Mouse (Mus musculus) spleen, adult 12 weeks (tissue): ENCODE results near the gene Tiam2.
"Not testable (repeated sequence)": the region's sequence is repeated elsewhere in the genome, so short reads cannot be mapped to it uniquely, and the experiment has no call there.

Experiments used
- DNase-seq: peaks from one replicate; pipeline ENCODE4 v3.0.0; 2022; ENCODE audit warnings: low spot score

The Tiam2 gene

DNA sequence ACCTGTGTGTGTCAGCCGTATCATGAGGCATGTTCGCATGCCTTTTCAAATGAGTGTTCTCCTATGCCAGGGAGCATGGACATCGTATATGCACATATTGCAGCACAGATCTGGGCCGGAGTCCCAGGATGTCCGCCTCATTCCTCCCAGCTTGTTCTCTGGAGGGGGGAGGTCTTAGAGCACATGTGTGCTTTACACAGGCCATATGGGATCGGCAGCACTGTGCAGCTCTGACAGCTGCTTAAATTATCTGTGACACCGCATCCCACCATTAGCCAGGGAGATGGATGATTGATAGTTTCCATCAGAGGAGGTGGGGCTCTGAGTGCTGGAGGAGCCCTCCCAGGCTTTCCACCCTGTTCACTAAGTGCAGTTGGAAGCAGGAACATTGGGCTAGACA, 12.4 kb downstream of the Tiam2 start:
- no peak for DNase-seq

DNA sequence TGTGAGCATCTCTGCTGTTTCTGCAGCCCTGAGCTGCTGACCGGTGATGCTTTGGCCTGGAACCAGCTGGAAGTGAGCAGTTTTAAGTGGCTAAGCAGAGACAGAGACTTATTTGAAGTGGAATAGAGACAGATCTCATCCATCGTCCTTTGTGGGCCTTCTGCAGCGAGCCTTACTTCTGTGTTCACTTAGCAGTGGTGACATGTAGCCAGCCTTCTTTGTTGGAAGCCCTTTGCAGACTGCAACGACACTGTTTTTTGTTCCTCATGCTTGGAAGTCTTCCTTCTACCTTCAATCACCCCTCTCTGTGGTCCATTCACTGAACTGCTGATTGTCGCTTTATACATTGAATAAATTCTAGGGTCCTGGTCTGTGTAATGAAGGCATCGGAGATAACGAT, 18.5 kb downstream of the Tiam2 start:
- DNase-seq: no peak

DNA sequence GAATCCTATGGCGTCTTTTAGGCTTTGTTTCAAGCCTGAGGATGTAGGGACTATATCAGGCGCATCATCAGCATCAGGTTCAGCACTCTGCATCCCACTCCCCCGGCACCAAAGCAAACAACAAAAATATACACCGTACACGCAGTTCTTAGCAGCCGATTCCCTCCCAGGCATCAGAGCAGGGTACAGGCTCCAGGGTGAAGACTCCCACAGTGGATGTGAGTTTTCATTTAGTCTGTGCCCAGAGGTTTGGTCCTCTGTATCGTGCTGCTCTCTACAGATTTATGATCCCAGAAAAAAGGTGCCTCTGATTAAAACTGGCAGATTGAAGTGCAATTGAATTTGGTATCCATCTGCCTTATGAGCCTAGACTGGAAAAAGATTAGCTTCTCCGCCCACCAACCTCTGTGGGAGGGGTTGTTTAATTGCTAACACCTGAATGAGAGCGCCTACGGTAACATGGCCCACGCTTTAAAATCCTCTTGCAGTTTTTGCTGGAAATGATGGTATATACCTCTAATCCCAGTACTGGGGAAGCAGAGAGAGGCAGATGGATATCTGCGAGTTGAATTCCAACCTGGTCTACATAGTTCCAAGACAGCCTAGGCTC, 19.0 kb downstream of the Tiam2 start:
- DNase-seq: no peak

DNA sequence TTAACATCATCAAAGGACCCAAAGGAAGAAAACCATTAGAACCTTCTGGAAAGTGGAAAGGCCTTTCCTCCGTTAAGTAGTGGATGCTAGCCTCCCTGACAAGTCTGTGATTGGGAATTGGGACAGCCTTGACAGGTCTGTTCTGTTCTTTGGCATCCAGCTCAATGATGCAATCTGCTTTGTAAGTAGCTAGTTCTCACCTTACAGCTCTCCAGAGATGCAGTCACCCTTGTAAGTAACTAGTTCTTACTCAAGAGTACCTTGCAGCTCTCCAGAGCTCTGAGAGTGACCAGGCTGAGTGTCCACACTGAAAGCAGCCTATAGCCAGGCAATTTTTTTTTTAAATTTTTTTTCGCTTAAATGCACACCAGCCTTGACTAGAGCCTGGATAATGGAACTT, 21.4 kb downstream of the Tiam2 start:
- no peak for DNase-seq

DNA sequence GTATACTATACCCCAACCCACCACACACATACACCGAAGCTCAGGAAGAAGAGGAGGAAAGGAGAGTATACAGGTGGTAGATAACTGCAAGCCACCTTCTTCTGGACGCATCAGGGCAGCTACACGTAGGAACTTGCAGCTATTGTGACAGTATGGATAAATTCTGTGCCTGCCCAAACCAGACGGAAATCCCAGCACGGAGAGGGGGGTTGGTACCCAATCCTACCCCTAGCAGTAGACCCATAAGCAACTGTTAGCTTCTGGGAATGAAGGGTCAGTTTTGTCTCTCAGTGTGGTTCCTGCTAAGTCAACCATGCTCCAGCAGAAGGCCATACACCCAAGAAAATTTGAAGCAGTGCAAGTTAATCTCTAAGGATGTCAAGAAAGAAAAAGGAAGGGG, 23.0 kb downstream of the Tiam2 start:
- no peak for DNase-seq

DNA sequence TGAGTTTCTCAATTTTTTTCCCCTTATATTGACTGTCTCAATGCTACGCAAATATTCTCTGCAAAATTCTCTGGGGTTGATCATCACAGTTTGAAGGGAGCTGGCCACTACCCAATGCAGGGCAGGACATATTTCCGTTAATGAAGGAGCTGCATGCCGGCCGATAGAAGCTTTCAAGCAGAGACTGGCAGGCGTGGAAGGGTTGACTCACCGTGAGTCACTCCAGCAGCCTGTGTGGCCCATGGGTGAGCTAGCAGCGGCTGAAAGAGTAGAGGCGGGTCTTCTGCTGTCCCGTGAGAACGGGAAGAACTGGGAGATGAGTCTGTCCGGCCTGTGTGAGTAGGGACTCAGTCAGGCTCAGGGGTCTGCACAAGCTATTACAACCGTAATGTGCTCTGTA, 23.6 kb downstream of the Tiam2 start:
- no peak for DNase-seq

DNA sequence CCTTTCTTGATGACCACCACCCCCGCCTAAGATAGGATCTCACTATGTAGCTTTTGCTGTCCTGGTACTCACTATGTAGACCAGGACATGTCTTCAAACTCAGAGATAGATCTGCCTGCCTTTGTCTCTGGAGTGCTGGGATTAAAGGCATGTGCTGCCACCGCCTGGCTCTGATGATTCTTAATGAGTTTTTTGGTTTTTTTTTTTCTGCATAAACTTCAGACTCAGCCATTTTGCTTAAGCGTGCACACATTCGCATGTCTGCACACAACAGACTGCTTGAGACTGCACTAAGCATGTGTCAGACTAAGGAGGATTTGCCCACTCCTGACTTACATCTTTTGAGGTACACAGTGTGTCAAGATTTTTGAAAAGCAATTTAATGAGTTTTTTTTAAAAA, 24.0 kb downstream of the Tiam2 start:
- DNase-seq: no peak

DNA sequence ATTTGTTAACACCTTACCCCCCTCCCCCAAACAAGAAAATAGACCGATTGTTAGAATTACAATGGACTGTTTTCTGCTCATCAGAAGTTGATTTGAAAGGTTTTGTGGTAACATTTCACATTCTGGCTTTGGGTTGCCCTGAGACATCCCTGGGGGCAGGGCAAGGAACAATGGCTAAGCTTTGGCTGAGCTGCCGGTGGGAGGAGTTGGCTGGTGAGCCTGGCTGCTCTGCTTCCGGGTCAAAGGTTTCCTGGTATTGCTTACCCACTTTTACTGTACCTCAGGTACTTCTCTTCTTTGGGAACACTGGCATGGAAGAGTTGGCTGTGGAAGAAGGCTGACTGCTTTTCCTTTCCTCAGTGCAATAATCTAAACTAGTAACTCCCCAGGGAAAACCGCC, 25.3 kb downstream of the Tiam2 start:
- no peak for DNase-seq

DNA sequence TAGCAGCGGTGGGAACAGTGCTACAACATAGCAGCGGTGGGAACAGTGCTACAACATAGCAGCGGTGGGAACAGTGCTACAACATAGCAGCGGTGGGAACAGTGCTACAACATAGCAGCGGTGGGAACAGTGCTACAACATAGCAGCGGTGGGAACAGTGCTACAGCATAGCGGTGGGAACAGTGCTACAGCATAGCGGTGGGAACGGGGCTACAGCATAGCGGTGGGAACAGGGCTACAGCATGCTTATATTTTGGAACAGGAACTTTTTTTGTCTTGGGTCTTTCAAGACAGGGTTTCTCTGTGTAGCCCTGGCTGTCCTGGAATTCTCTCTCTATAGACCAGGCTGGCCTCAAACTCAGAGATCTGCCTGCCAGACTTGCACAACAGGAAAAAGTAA, 26.8 kb downstream of the Tiam2 start:
- DNase-seq: not testable (repeated sequence)

DNA sequence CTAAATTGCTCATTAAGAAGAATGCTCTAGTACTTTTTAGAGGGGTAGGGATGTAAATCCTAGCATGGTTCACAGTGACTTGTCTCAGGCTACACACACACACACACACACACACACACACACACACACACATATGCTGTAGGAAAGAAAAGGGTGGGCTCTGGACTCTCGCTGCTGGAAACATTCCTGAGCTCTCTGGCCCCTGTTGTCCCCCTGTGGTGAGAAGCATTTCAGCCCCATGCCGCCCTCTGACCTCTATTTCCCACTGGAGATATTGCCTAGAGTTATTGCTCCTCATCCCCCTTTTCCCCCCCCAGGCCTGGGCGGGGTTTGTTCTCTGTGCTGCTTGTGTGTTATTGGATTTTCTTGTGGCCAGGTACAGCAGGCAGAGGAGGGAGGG, 28.5 kb downstream of the Tiam2 start:
- no peak for DNase-seq

DNA sequence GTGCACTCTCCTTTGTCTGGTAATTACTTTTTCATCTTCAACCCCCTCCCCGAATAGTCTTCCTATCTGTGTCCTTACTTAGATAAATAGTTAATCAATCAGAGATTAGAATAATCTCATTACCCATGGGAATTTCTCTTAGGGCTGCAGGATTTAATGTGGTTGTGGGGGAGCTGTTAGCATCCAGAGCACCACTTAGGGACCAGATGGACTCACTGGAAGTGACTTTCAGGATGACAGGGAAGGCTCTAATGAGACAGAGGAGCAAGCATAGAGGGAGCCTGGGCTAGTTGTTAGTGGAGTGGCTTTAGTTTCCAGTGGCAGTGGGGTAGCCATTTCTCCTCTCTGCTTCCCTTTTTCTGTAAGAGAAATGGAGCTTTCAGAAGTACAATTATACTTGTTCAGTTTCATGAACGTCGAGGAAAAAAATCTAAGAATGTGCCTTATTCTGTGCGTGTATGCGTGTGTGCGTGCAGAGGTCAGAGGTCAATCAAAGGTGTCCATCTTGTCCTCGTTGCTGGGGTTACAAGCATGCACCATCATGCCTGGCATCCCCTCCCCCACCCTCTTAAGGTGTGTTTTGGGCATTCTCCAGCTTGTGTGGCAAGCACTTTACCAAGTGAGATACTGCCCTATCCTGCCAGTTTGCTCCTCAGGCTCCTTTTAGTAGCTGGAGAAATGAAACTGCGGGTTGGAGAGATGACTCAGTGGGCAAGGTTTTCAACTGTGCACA, 30.4 kb downstream of the Tiam2 start:
- no peak for DNase-seq

DNA sequence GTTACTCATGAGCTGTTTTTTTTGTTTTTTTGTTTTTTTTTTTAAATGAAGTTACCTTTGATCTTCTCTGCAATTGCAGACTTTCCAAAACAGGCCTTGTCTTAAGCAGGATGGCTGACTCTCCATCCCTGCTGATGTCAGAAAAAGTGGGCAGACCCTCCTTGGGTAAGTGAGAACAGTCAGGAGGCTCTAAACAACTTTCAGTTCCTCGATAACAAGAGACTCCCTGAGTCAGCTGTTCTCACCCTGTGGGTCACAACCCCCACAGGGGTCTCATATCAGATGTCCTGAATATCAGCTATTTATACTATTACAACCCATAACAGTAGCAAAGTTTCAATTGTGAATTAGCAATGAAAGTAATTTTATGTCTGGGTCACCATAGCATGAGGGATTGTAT, 33.9 kb downstream of the Tiam2 start:
- no peak for DNase-seq

DNA sequence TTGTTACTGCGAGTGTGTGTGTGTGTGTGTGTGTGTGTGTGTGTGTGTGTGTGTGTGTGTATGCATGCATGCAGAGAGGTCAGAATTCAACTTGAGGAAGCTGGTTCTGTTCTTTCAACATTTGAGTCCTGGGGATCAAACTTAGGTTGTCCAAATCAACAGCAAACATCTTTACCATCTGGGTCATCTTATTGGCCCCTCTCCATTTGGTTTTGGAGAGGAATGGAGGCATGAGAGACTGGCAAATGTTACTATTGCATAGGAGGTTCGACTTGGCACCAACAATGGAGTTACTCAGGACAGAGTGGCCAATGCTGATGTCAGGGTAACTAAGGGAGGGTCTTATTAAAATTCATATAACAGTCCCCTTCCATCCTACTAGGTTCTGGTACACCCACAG, 35.4 kb downstream of the Tiam2 start:
- DNase-seq: no peak

DNA sequence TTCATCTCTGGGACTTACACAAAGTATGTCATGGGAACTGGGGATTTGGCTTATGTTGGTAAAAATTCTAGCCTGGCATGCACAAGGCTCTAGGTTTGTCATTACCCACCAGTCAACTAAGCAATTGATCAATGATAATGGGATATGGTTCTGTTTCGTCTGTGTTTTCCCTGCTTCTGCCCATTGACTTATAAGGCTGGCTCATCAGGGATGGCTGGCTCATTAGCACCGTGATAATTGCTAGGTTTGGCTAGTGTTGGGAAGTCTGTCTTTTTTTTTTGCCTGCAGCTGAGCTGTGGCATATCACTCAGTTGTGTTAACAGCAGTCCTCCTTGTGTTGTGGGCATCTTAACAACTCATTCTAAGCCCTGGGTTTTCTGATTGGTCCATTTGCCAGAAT, 36.8 kb downstream of the Tiam2 start:
- no peak for DNase-seq

DNA sequence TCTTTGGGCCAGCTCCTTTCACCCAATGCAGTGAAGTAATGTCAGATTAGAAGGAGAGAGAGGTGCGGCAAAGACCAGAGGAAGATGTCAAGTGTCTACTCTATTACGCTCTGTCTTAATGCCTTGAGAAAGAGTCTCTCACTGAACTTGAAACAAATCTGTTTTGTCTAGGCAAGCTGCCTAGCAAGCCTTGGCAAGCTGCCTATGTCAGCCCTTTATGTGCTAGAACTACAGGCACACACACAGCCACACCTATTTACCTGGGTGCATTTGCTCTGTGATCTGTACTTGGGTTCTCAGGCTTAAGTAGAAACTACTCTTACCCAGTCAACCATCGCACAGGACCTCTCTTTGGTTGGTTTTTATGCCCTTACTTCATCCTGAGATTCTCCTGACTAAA, 40.4 kb downstream of the Tiam2 start:
- no peak for DNase-seq

DNA sequence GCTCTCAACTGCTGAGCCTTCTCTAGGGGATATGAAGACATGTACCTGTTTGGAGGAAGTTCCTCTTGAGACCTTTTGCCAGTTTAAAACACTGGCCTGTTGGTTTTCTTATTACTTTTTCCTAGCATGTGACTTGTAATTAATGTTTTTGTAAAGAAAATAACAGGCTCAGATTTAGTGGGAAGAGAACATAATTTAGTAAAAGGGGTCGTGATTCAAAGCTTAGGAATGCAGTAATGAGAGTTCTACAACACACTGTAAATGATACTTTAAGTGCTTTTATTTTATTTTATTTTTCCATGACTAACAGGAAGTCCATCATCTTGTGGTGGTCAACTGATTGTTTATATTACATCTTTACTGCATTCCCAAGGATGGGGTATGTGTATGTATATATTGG, 42.0 kb downstream of the Tiam2 start:
- no peak for DNase-seq

DNA sequence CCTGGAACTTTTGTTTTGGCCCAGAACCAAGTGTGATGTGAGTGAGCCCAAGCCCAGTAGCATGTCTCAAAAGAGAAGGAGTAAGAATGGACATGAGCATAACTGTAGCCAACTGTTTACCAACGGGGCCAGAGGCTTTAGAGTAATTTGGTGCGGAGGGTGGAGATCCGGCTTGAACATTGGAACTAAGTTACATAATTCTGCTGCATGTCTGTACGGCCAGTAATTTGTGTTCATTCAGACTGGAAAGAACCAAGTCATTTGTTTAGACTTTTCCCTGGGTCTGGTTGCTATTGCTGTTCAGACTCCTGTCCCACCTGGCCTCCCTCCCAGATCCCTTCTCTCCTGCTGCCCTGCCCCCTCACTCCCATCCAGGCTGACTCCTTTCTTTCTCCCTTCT, 43.3 kb downstream of the Tiam2 start:
- no peak for DNase-seq

DNA sequence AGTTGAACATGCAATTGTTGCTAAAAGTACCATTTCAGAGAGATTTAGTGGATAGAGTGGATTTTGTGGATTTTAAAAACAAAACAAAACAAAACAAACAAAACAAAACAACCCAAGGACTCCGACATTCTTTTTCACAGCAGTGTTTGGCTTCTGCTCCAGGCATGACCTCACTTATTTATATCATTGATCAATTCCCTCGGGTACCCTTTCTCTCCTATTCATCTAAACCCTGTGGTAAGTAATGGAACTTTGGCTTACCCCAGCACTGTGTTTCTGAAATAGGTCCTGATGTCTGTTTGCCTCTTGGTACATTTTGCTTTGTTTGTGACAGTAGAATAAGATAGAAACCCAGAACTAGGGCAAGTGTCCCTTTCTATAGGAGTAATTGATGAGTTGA, 52.2 kb downstream of the Tiam2 start:
- DNase-seq: no peak

DNA sequence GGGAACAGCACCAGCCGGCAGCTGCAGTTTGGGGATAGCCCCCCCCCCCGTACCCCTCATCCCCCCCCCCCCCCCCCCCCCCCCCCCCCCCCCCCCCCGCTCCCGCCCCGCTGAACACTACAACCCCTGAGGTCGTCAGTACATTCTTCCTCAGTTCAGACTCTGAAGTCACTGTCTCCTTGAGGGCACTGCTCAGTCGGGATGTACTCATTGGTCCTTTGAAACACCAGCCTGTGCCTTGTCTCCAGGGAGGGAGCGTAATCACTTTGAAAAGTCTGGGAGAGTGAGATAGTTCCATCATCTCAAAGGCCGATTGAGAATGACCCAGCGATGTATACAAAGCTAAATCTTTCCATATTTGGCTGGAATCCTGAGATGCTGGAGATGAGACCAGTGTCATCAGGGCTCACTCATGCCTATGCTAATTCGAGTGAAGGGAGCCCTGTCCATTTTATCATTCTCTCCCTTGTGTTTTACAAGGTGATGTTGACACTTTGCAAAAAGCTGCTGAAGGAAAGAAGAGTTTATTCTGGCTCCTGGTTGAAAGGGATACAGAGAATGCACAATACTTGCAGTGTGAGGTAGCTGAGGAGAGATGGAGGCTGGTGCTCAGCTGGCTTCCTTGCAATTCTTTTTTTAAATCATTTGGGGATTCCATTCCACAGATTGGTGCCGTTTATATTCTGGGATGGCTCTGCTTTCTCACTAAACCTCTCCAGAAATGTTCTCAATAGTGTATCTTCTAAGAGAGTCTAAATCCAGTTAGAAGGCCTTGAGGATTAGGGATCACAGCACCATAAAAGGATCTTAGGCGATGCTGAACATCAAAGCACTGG, 53.6 kb downstream of the Tiam2 start:
- DNase-seq: no peak

DNA sequence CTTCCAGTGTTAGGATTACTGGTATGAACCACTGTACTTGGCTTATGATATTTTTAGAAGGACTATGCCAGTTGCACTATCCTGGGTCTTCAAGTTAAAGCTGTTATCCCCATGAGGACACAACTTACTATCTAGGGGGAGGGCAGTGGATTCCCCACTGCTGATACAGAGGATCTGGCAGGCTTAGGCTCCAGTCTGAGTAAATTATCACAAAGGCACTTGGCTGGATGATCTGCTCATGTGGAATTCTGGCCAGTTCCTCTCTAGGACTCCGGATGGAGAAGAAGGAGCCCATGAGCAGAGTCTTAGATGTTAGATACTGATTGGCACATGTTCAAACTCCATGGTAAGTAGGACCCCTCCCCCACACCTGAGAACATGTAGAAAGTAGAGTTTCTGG, 59.0 kb downstream of the Tiam2 start:
- DNase-seq: no peak

DNA sequence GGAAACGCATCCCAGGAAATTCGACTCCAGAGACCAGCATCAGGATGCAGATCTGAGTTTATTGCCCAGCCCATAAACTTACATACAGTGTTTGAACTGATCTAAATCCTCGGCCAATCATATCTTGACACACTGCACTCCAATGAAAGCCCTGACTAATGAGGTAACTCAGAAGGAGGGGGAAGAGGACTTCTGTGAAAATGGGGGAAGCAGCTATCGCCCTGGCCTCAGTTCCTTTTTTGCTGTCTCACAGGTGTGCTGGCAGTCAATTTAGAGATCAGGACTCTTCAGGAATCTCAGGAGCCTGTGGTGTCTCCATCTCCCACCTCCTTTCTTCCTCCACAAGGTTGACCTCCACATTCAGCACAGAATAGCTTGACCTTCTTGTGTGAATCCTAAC, 61.4 kb downstream of the Tiam2 start:
- no peak for DNase-seq

DNA sequence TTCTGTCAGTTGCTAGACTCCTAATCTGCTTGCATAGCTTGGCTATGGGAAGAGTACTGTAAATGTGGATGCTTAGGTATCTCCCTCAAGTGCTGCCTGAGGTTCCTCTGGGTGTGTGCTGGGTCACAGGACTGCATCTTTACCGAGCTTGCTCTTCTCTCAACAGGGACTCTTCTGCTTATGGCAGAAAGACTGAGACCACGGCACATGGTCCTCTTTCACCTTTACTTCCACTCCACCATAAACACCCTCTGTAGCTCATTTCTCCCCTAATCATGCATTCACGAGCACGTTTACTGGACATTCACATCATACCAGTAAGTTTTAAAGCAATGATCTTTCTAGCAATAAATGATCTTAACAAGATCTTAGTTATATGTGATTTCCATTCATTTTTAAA, 63.4 kb downstream of the Tiam2 start:
- no peak for DNase-seq

DNA sequence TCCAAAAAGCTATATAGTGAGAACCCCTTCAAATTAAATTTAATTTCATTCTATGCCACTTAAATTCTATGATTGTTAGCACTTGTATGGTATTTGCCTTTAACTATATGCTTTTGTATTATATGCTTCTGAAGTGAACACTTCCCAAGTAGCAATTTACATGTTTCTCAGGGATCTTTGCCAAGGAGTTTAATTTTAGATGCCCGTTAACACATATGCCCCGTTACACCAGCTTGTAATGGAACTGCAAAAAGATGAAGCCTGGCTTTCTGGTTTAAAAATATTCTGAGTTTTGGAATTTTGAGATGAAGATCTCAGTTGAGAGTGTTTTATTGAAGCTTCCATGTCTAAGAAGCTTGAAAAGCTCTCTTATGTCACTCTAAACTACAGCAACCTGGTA, 67.6 kb downstream of the Tiam2 start:
- DNase-seq: no peak
